Mouse (Mus musculus) mouse trophoblast stem cell (cell line): ENCODE measurements around the gene Ubap2.

Experiments used
- in situ Hi-C, 2 experiments: fragments of 300-500 bp; cut with MseI, MboI; formaldehyde crosslinking; loops; 2 replicates in 1 of 2; 3 replicates in 1 of 2; pipeline ENCODE4 v1.15.1; 2025

The Ubap2 gene

GRCm38 (mm10) chr4:41260691-41261090 lies 14.3 kb downstream of the Ubap2 start:
- in situ Hi-C loops = no loop called here

GRCm38 (mm10) chr4:41259019-41259418 lies 15.9 kb downstream of the Ubap2 start:
- in situ Hi-C loops = no loop called here

GRCm38 (mm10) chr4:41257752-41258151 lies 17.2 kb downstream of the Ubap2 start:
- in situ Hi-C loops = no loop called here

- in situ Hi-C loops = no loop called here
These were observed 19.3 kb downstream of the Ubap2 start for GRCm38 (mm10) chr4:41255564-41256210.

- in situ Hi-C loops = no loop called here
These were observed 21.2 kb downstream of the Ubap2 start for GRCm38 (mm10) chr4:41253756-41254155.

- in situ Hi-C loops = no loop called here
These were observed 29.5 kb downstream of the Ubap2 start for GRCm38 (mm10) chr4:41245408-41245807.

- in situ Hi-C loops = no loop called here
These were observed 34.0 kb downstream of the Ubap2 start for GRCm38 (mm10) chr4:41240916-41241315.

- in situ Hi-C loops = no loop called here
These were observed 39.3 kb downstream of the Ubap2 start for GRCm38 (mm10) chr4:41235621-41236020.

- in situ Hi-C loops = no loop called here
These were observed 48.6 kb downstream of the Ubap2 start for GRCm38 (mm10) chr4:41226351-41226750.

- in situ Hi-C loops = no loop called here
These were observed 49.5 kb downstream of the Ubap2 start for GRCm38 (mm10) chr4:41225412-41225811.

- in situ Hi-C loops = no loop called here
These were observed 66.9 kb downstream of the Ubap2 start for GRCm38 (mm10) chr4:41208050-41208449.

GRCm38 (mm10) chr4:41205751-41206150 lies 69.2 kb downstream of the Ubap2 start:
- in situ Hi-C loops = no loop called here

- in situ Hi-C loops = no loop called here
These were observed 72.8 kb downstream of the Ubap2 start for GRCm38 (mm10) chr4:41202135-41202534.

GRCm38 (mm10) chr4:41196861-41197610 lies 77.9 kb downstream of the Ubap2 start:
- in situ Hi-C loops = no loop called here

- in situ Hi-C loops = no loop called here
These were observed 79.6 kb downstream of the Ubap2 start for GRCm38 (mm10) chr4:41195328-41195727.

- in situ Hi-C loops = no loop called here
These were observed 82.1 kb downstream of the Ubap2 start for GRCm38 (mm10) chr4:41192544-41193512.

GRCm38 (mm10) chr4:41189809-41190208 lies 85.1 kb downstream of the Ubap2 start:
- in situ Hi-C loops = no loop called here

GRCm38 (mm10) chr4:41179825-41180725 lies 94.9 kb downstream of the Ubap2 start:
- in situ Hi-C loops = no loop called here

GRCm38 (mm10) chr4:41174631-41175030 lies 100.3 kb downstream of the Ubap2 start:
- in situ Hi-C loops = no loop called here

- in situ Hi-C loops = no loop called here
These were observed 104.0 kb downstream of the Ubap2 start for GRCm38 (mm10) chr4:41170970-41171369.
